Mouse (Mus musculus) megakaryocyte, adult 5-6 weeks (primary cell): ENCODE results near the gene Atp4a. TPM values are rescaled to one million over a fixed set of nuclear protein-coding genes. Genes with fewer than 3 reads are reported as not detected.

Experiments used
- total RNA-seq, 2 experiments: library from RNA; stranded (forward) in 1 of 2; stranded (reverse) in 1 of 2; fragments of 153-499, 151-499 nt in 1 of 2; fragments of 221-1000, 200-1000 nt in 1 of 2; gene quantifications; 2 replicates each; pipeline versions ENCODE4 v1.2.3 to v1.2.4; 2015 to 2017

Atp4a gene
- total RNA-seq, 2 experiments from 2014 or later: 0.04 to 1.3 TPM

Other genes with a start within 250 kb of the Atp4a start
Only the 30 nearest of the 31 such genes appear.
- gene Prodh2, start 218.6 kb upstream of the Atp4a start, total RNA-seq (2015): not detected in 2 replicates
- gene Prodh2, start 218.6 kb upstream of the Atp4a start, total RNA-seq (2017): not detected in 2 replicates
- 7.0 and 10.6 TPM in 2 replicates for gene Arhgap33, start 177.1 kb upstream of the Atp4a start, total RNA-seq (2015)
- gene Arhgap33, start 177.1 kb upstream of the Atp4a start, total RNA-seq (2017): 3.1 and 4.9 TPM in 2 replicates
- 10.7 and 11.0 TPM in 2 replicates for gene Hspb6, start 160.0 kb upstream of the Atp4a start, total RNA-seq (2015)
- gene Hspb6, start 160.0 kb upstream of the Atp4a start, total RNA-seq (2017): 3.8 and 5.2 TPM in 2 replicates
- 3.6 and 6.6 TPM in 2 replicates for gene Proser3, start 159.9 kb upstream of the Atp4a start, total RNA-seq (2015)
- 2.4 and 2.6 TPM in 2 replicates for gene Proser3, start 159.9 kb upstream of the Atp4a start, total RNA-seq (2017)
- 54.7 and 64.1 TPM in 2 replicates for gene Lin37, start 152.4 kb upstream of the Atp4a start, total RNA-seq (2015)
- gene Lin37, start 152.4 kb upstream of the Atp4a start, total RNA-seq (2017): 13.0 and 22.4 TPM in 2 replicates
- 15.2 and 19.6 TPM in 2 replicates for gene U2af1l4, start 148.9 kb upstream of the Atp4a start, total RNA-seq (2015)
- 63.3 and 69.7 TPM in 2 replicates for gene U2af1l4, start 148.9 kb upstream of the Atp4a start, total RNA-seq (2017)
- gene Gm49396, start 148.9 kb upstream of the Atp4a start, total RNA-seq (2015): 1.0 and 2.1 TPM in 2 replicates
- gene Gm49396, start 148.9 kb upstream of the Atp4a start, total RNA-seq (2017): 3.6 and 3.8 TPM in 2 replicates
- 216 and 221 TPM in 2 replicates for gene Psenen, start 148.6 kb upstream of the Atp4a start, total RNA-seq (2015)
- 154 and 162 TPM in 2 replicates for gene Psenen, start 148.6 kb upstream of the Atp4a start, total RNA-seq (2017)
- 4.6 and 8.0 TPM in 2 replicates for gene Igflr1, start 146.8 kb upstream of the Atp4a start, total RNA-seq (2015)
- not detected in 2 replicates for gene Igflr1, start 146.8 kb upstream of the Atp4a start, total RNA-seq (2017)
- 60.9 and 78.2 TPM in 2 replicates for gene Kmt2b, start 123.5 kb upstream of the Atp4a start, total RNA-seq (2015)
- 8.0 and 24.3 TPM in 2 replicates for gene Kmt2b, start 123.5 kb upstream of the Atp4a start, total RNA-seq (2017)
- 0.78 TPM in 1 of 2 replicates, not detected in the other for gene Zbtb32, start 113.3 kb upstream of the Atp4a start, total RNA-seq (2015)
- 2.0 and 2.9 TPM in 2 replicates for gene Zbtb32, start 113.3 kb upstream of the Atp4a start, total RNA-seq (2017)
- 0.60 TPM in 1 of 2 replicates, not detected in the other for gene Upk1a, start 99.4 kb upstream of the Atp4a start, total RNA-seq (2015)
- not detected in 2 replicates for gene Upk1a, start 99.4 kb upstream of the Atp4a start, total RNA-seq (2017)
- gene Cox6b1, start 86.1 kb upstream of the Atp4a start, total RNA-seq (2015): 305 and 323 TPM in 2 replicates
- gene Cox6b1, start 86.1 kb upstream of the Atp4a start, total RNA-seq (2017): 441 and 447 TPM in 2 replicates
- gene Etv2, start 76.4 kb upstream of the Atp4a start, total RNA-seq (2015): not detected in 2 replicates
- gene Etv2, start 76.4 kb upstream of the Atp4a start, total RNA-seq (2017): 0.59 TPM in 1 of 2 replicates, not detected in the other
- 50.2 and 50.4 TPM in 2 replicates for gene Rbm42, start 61.9 kb upstream of the Atp4a start, total RNA-seq (2015)
- 41.3 and 46.6 TPM in 2 replicates for gene Rbm42, start 61.9 kb upstream of the Atp4a start, total RNA-seq (2017)
- gene Haus5, start 47.2 kb upstream of the Atp4a start, total RNA-seq (2015): 22.4 and 22.9 TPM in 2 replicates
- gene Haus5, start 47.2 kb upstream of the Atp4a start, total RNA-seq (2017): 17.0 and 18.7 TPM in 2 replicates
- gene Pmis2, start 40.6 kb upstream of the Atp4a start, total RNA-seq (2015): not detected in 2 replicates
- gene Pmis2, start 40.6 kb upstream of the Atp4a start, total RNA-seq (2017): not detected in 2 replicates
- not detected in 2 replicates for gene 2200002J24Rik, start 13.3 kb upstream of the Atp4a start, total RNA-seq (2015)
- not detected in 2 replicates for gene 2200002J24Rik, start 13.3 kb upstream of the Atp4a start, total RNA-seq (2017)
- gene Tmem147, start 17.3 kb downstream of the Atp4a start, total RNA-seq (2015): 86.7 and 96.5 TPM in 2 replicates
- 27.8 and 31.4 TPM in 2 replicates for gene Tmem147, start 17.3 kb downstream of the Atp4a start, total RNA-seq (2017)
- not detected in 2 replicates for gene Gapdhs, start 31.5 kb downstream of the Atp4a start, total RNA-seq (2015)
- gene Gapdhs, start 31.5 kb downstream of the Atp4a start, total RNA-seq (2017): not detected in 2 replicates
- gene Sbsn, start 39.3 kb downstream of the Atp4a start, total RNA-seq (2015): 0.22 and 3.2 TPM in 2 replicates
- 0.49 and 0.88 TPM in 2 replicates for gene Sbsn, start 39.3 kb downstream of the Atp4a start, total RNA-seq (2017)
- 15.1 and 17.1 TPM in 2 replicates for gene Dmkn, start 51.5 kb downstream of the Atp4a start, total RNA-seq (2015)
- 24.6 and 25.7 TPM in 2 replicates for gene Dmkn, start 51.5 kb downstream of the Atp4a start, total RNA-seq (2017)
- gene Krtdap, start 75.7 kb downstream of the Atp4a start, total RNA-seq (2015): not detected in 2 replicates
- gene Krtdap, start 75.7 kb downstream of the Atp4a start, total RNA-seq (2017): not detected in 2 replicates
- 3.4 and 4.0 TPM in 2 replicates for gene Ffar2, start 111.6 kb downstream of the Atp4a start, total RNA-seq (2015)
- gene Ffar2, start 111.6 kb downstream of the Atp4a start, total RNA-seq (2017): 12.2 and 15.3 TPM in 2 replicates
- gene Ffar3, start 144.0 kb downstream of the Atp4a start, total RNA-seq (2015): not detected in 2 replicates
- not detected in 2 replicates for gene Ffar3, start 144.0 kb downstream of the Atp4a start, total RNA-seq (2017)
- gene Ffar1, start 149.4 kb downstream of the Atp4a start, total RNA-seq (2015): 0.09 TPM in 1 of 2 replicates, not detected in the other
- gene Ffar1, start 149.4 kb downstream of the Atp4a start, total RNA-seq (2017): 0.07 TPM in 1 of 2 replicates, not detected in the other
- 1.9 and 2.7 TPM in 2 replicates for gene Cd22, start 168.1 kb downstream of the Atp4a start, total RNA-seq (2015)
- gene Cd22, start 168.1 kb downstream of the Atp4a start, total RNA-seq (2017): 10.5 and 10.8 TPM in 2 replicates
- 0.87 and 0.89 TPM in 2 replicates for gene Mag, start 202.7 kb downstream of the Atp4a start, total RNA-seq (2015)
- gene Mag, start 202.7 kb downstream of the Atp4a start, total RNA-seq (2017): 0.95 and 1.1 TPM in 2 replicates
- gene Hamp2, start 212.5 kb downstream of the Atp4a start, total RNA-seq (2015): not detected in 2 replicates
- not detected in 2 replicates for gene Hamp2, start 212.5 kb downstream of the Atp4a start, total RNA-seq (2017)
- 0.60 TPM in 1 of 2 replicates, not detected in the other for gene Hamp, start 231.8 kb downstream of the Atp4a start, total RNA-seq (2015)
- gene Hamp, start 231.8 kb downstream of the Atp4a start, total RNA-seq (2017): not detected in 2 replicates